Mouse (Mus musculus) kidney, postnatal 14 days (tissue): ENCODE measurements around the gene Gm8897.
"Not testable (repeated sequence)": the region's sequence is repeated elsewhere in the genome, so short reads cannot be mapped to it uniquely, and the experiment has no call there.

Experiments
- DNase-seq: peaks from one replicate; pipeline ENCODE4 v3.0.0; 2022; ENCODE audit warnings: mixed read lengths

The Gm8897 gene

GRCm38 (mm10) chr5:11416118-11416517, at the start of gene Gm8897:
Gm8897 (plus strand) TSS chr5:11416418.
- not testable (repeated sequence) for DNase-seq

- not testable (repeated sequence) for DNase-seq
These were observed 473 bp downstream of the Gm8897 start for GRCm38 (mm10) chr5:11416691-11417090.
